Comparison of ENCODE assay signal across 1 mouse cellular context in genomic region chr11:89026117-89026516, GRCm38 (mm10).
TF ChIP-seq lines count a peak whose summit lies in the region.

No protein-coding gene starts in this region.

TF ChIP-seq in MEL, 35 proteins besides CTCF, POLR2A, EP300 and RAD21:
- TF ChIP-seq MAZ (IDR thresholded peaks at IDR 0.05; ENCODE audit: low read depth, low read length) = no peak
- TF ChIP-seq TAL1 (IDR thresholded peaks at IDR 0.05; ENCODE audit: low read length) = 0 out of 2 replicates have a peak, but pooled peaks have one; percentile 8
